ENCODE assay signal across 12 mouse cellular contexts in genomic region chr8:106527241-106528036, GRCm38 (mm10). TPM values are rescaled to one million over a fixed set of nuclear protein-coding genes. Genes with fewer than 3 reads are reported as not detected.
DNase-seq lines count a peak whose midpoint lies in the region; ATAC-seq and TF ChIP-seq lines count a peak whose summit lies in the region.
"Had no signal": no experiment of that assay in that cellular context is flagged by ENCODE, and none has a peak within 500 bp of the region (broad histone marks: within the 10 kb centered on the region; RNA-seq: fewer than 3 reads in every experiment).

No protein-coding gene starts in this region.

- no peak for TF ChIP-seq POLR2A in brain, embryonic 14.5 days (IDR thresholded peaks at IDR 0.05; ENCODE audit: borderline replicate concordance, extremely low read depth, insufficient read depth, insufficient read length, poor library complexity, severe bottlenecking)
- TF ChIP-seq POLR2A in small intestine, adult 2 months (IDR thresholded peaks at IDR 0.05; ENCODE audit: low read depth, low read length): no peak

- no peak overlapping the region for H3K4me3 ChIP-seq in forebrain, embryonic 11.5 days (ENCODE audit: low read depth, low read length)
- H3K4me3 ChIP-seq in forebrain, embryonic 15.5 days: no peak overlapping the region
- no peak overlapping the region for H3K4me3 ChIP-seq in lung, embryonic 14.5 days (ENCODE audit: low read depth, low read length)
- H3K4me3 ChIP-seq in small intestine, adult 2 months (ENCODE audit: low read depth, low read length): no peak overlapping the region

- H3K4me1 ChIP-seq in forebrain, embryonic 11.5 days (replicated peaks; ENCODE audit: control insufficient read depth, insufficient read depth, low read length): no peaks in the 10 kb centered on the region
- no peaks in the 10 kb centered on the region for H3K4me1 ChIP-seq in forebrain, embryonic 15.5 days
- no peaks in the 10 kb centered on the region for H3K4me1 ChIP-seq in lung, embryonic 14.5 days (ENCODE audit: insufficient read depth)
- H3K4me1 ChIP-seq in small intestine, adult 2 months (ENCODE audit: control insufficient read depth, insufficient read depth, insufficient read length, low read length): no peaks in the 10 kb centered on the region

- no peak overlapping the region for H3K4me2 ChIP-seq in forebrain, embryonic 11.5 days (ENCODE audit: low read depth, low read length, severe bottlenecking)
- no peak overlapping the region for H3K4me2 ChIP-seq in forebrain, embryonic 15.5 days (replicated peaks)
- H3K4me2 ChIP-seq in lung, embryonic 14.5 days: no peak overlapping the region

- no peaks in the 10 kb centered on the region for H3K36me3 ChIP-seq in forebrain, embryonic 11.5 days (ENCODE audit: control insufficient read depth, insufficient read depth, low read length)
- no peaks in the 10 kb centered on the region for H3K36me3 ChIP-seq in forebrain, embryonic 15.5 days
- no peaks in the 10 kb centered on the region for H3K36me3 ChIP-seq in lung, embryonic 14.5 days (ENCODE audit: insufficient read depth)
- no peaks in the 10 kb centered on the region for H3K36me3 ChIP-seq in small intestine, adult 2 months (ENCODE audit: control insufficient read depth, insufficient read depth, low read length)

- ATAC-seq in forebrain, embryonic 11.5 days (replicated peaks; ENCODE audit: low FRiP score): no peak
- no peak for ATAC-seq in forebrain, embryonic 15.5 days (replicated peaks)
- no peak for ATAC-seq in lung, embryonic 14.5 days (ENCODE audit: insufficient read depth)
- no peak for ATAC-seq in inflammation-experienced regulatory T-cells, adult 6 months
- ATAC-seq: forebrain, embryonic 14.5 days had no signal

- H3K9me3 ChIP-seq in forebrain, embryonic 11.5 days (ENCODE audit: control insufficient read depth, low read length): no peaks in the 10 kb centered on the region; the same call in 1 of the 2 replicates
- H3K9me3 ChIP-seq in forebrain, embryonic 15.5 days: no peaks in the 10 kb centered on the region
- no peaks in the 10 kb centered on the region for H3K9me3 ChIP-seq in lung, embryonic 14.5 days (ENCODE audit: low read depth, low read length)

- H3K27ac ChIP-seq in forebrain, embryonic 11.5 days (ENCODE audit: low read depth, low read length): no peak overlapping the region
- no peak overlapping the region for H3K27ac ChIP-seq in forebrain, embryonic 15.5 days (replicated peaks)
- H3K27ac ChIP-seq in lung, embryonic 14.5 days (ENCODE audit: low read depth): no peak overlapping the region
- no peak overlapping the region for H3K27ac ChIP-seq in small intestine, adult 2 months (ENCODE audit: insufficient read depth, low read depth, low read length)

- H3K9ac ChIP-seq in forebrain, embryonic 11.5 days (ENCODE audit: low read length): no peak overlapping the region
- H3K9ac ChIP-seq in forebrain, embryonic 15.5 days (replicated peaks): no peak overlapping the region
- H3K9ac ChIP-seq in lung, embryonic 14.5 days: no peak overlapping the region

- DNase-seq in forebrain, embryonic 11.5 days (ENCODE audit: low spot score): peak; percentile 60
- DNase-seq in lung, embryonic 14.5 days: peak; percentile 26
- DNase-seq in lung, postnatal 36 days: no peak
- no peak for DNase-seq in brain, embryonic 14.5 days (ENCODE audit: low read depth)
- no peak for DNase-seq in cerebellum, postnatal 4 days (ENCODE audit: low spot score in 2 of 2)
- DNase-seq: cerebellum, adult 11-12 months; thymus, postnatal 36 days had no signal

- TF ChIP-seq CTCF in lung, embryonic 14.5 days (IDR thresholded peaks at IDR 0.05; ENCODE audit: low read depth): peak; percentile 67
- TF ChIP-seq CTCF in brain, embryonic 14.5 days (IDR thresholded peaks at IDR 0.05; ENCODE audit: borderline replicate concordance, extremely low read depth, insufficient read depth, insufficient read length): peak; percentile 55; the same call in 1 of the 2 replicates
- TF ChIP-seq CTCF in small intestine, adult 2 months (IDR thresholded peaks at IDR 0.05; ENCODE audit: extremely low read depth, insufficient read length, insufficient replicate concordance, low read depth, low read length): peak; percentile 37; the same call in 1 of the 2 replicates

- WGBS in forebrain, embryonic 11.5 days: 91% methylated on average over 9 of the region's 9 CpGs
- 90% methylated on average over 9 of the region's 9 CpGs for WGBS in forebrain, embryonic 15.5 days
- 87% methylated on average over 9 of the region's 9 CpGs for WGBS in lung, embryonic 14.5 days
- WGBS in small intestine, adult 2 months: 86% methylated on average over 9 of the region's 9 CpGs

- no peaks in the 10 kb centered on the region for H3K27me3 ChIP-seq in forebrain, embryonic 11.5 days (ENCODE audit: control insufficient read depth, insufficient read depth, low read length)
- no peaks in the 10 kb centered on the region for H3K27me3 ChIP-seq in forebrain, embryonic 15.5 days
- no peaks in the 10 kb centered on the region for H3K27me3 ChIP-seq in lung, embryonic 14.5 days (ENCODE audit: insufficient read depth, low read length)
- no peaks in the 10 kb centered on the region for H3K27me3 ChIP-seq in small intestine, adult 2 months (ENCODE audit: control insufficient read depth, insufficient read depth, low read length)

RNA-seq across cellular contexts. Expression of gene Cdh3, which starts 16.7 kb away (rescaled TPM):
- polyA plus RNA-seq in forebrain, embryonic 11.5 days (2014; fragmentation: Nextera tagmentation; extraction: Ambion mirVana): 3.8 and 4.8 TPM in 2 replicates
- polyA plus RNA-seq in forebrain, embryonic 15.5 days (2015; fragmentation: Nextera tagmentation; extraction: Ambion mirVana): 0.83 and 1.3 TPM in 2 replicates
- 13.9 and 15.5 TPM in 2 replicates for polyA plus RNA-seq in lung, embryonic 14.5 days (2014; fragmentation: Nextera tagmentation; extraction: Ambion mirVana)
- 2.0 and 4.8 TPM in 2 replicates for polyA plus RNA-seq in brain, embryonic 14.5 days (2012; rRNA removed)
- polyA plus RNA-seq in small intestine, adult 2 months (2012; rRNA removed): 0.34 and 0.42 TPM in 2 replicates
- polyA plus RNA-seq in inflammation-experienced regulatory T-cells, adult 6 months (2017; shearing (Covaris generic)): not detected

RNA-seq across cellular contexts. Expression of gene 6030452D12Rik, which starts 27.1 kb away (rescaled TPM):
- polyA plus RNA-seq in forebrain, embryonic 11.5 days (2014; fragmentation: Nextera tagmentation; extraction: Ambion mirVana): not detected in 2 replicates
- polyA plus RNA-seq in forebrain, embryonic 15.5 days (2015; fragmentation: Nextera tagmentation; extraction: Ambion mirVana): not detected in 2 replicates
- polyA plus RNA-seq in lung, embryonic 14.5 days (2014; fragmentation: Nextera tagmentation; extraction: Ambion mirVana): not detected in 2 replicates
- not detected in 2 replicates for polyA plus RNA-seq in brain, embryonic 14.5 days (2012; rRNA removed)
- not detected in 2 replicates for polyA plus RNA-seq in small intestine, adult 2 months (2012; rRNA removed)
- not detected for polyA plus RNA-seq in inflammation-experienced regulatory T-cells, adult 6 months (2017; shearing (Covaris generic))
- polyA plus RNA-seq: forebrain, embryonic 14.5 days; large intestine, adult 2 months had no signal

RNA-seq across cellular contexts. Expression of gene Gm10073, which starts 45.8 kb away (rescaled TPM):
- 3.8 and 5.9 TPM in 2 replicates for polyA plus RNA-seq in forebrain, embryonic 11.5 days (2014; fragmentation: Nextera tagmentation; extraction: Ambion mirVana)
- 5.2 and 7.9 TPM in 2 replicates for polyA plus RNA-seq in forebrain, embryonic 15.5 days (2015; fragmentation: Nextera tagmentation; extraction: Ambion mirVana)
- 10.1 and 11.4 TPM in 2 replicates for polyA plus RNA-seq in lung, embryonic 14.5 days (2014; fragmentation: Nextera tagmentation; extraction: Ambion mirVana)
- polyA plus RNA-seq in brain, embryonic 14.5 days (2012; rRNA removed): 24.3 and 67.4 TPM in 2 replicates
- 78.0 and 81.0 TPM in 2 replicates for polyA plus RNA-seq in small intestine, adult 2 months (2012; rRNA removed)
- polyA plus RNA-seq in inflammation-experienced regulatory T-cells, adult 6 months (2017; shearing (Covaris generic)): 100 to 1,000 TPM in 1 of 3 experiments, 10 to 100 TPM in 2; 67.0 to 101 (median 94.0) TPM

Comparison
In these comparisons a context has a peak if more than half of its experiments do, and no peak if none do; other contexts are left out.
1. DNase-seq: peak in forebrain, embryonic 11.5 days (single experiment) and lung, embryonic 14.5 days (single experiment); none in lung, postnatal 36 days (single experiment), brain, embryonic 14.5 days (single experiment) and cerebellum, postnatal 4 days (0 of 2).
2. Peak in every context shown above with its lines, with median percentiles within 50 percentile points of each other: CTCF ChIP-seq.